Mouse (Mus musculus) kidney, adult 2 months (tissue): ENCODE data around the gene Gabrr2.

Source experiments
- CTCF ChIP-seq: fragments of 200-500 bp; conservative IDR thresholded peaks from 2 replicates; pipeline ENCODE4 v1.5.1; 2011; ENCODE audit warnings: low read depth, mild to moderate bottlenecking, control low read depth, low read length, moderate library complexity, mixed read lengths; ENCODE audit not compliant: insufficient read depth, insufficient read length
- POLR2A ChIP-seq: fragments of 200-500 bp; IDR thresholded peaks from one replicate; pipeline ENCODE4 v1.6.1; 2011; ENCODE audit warnings: low read depth, low read length, control low read depth

GRCm38 (mm10) chr4:33075776-33076524 is 13.2 kb downstream of the Gabrr2 start:
- no peak for TF ChIP-seq POLR2A
- TF ChIP-seq CTCF: no peak
